Mouse (Mus musculus) CH12.LX (cell line): ENCODE data around the gene Mettl24. TPM values are rescaled to one million over a fixed set of nuclear protein-coding genes. Genes with fewer than 3 reads are reported as not detected.
"Not testable (repeated sequence)": the region's sequence is repeated elsewhere in the genome, so short reads cannot be mapped to it uniquely, and the experiment has no call there.

Source experiments
- DNase-seq: peaks from one replicate; pipeline ENCODE4 v3.0.0-alpha.2; 2013; ENCODE audit errors: extremely low read depth
- H3K27ac ChIP-seq: 2 replicates; pipeline ENCODE4 v1.5.1; 2012; ENCODE audit warnings: low read depth, mild to moderate bottlenecking, control low read depth, moderate library complexity; ENCODE audit not compliant: insufficient read depth
- H3K27me3 ChIP-seq: replicated peaks from 2 replicates; pipeline ENCODE3; 2012; ENCODE audit warnings: inconsistent platforms
- H3K36me3 ChIP-seq, 2 experiments: replicated peaks in 1 of 2; 2 replicates each; pipeline versions ENCODE3 to v1.6.1; 2012; ENCODE audit warnings: inconsistent platforms in 1 of 2, low read length in 1 of 2, mild to moderate bottlenecking in 1 of 2, mixed read lengths in 1 of 2, moderate library complexity in 1 of 2; ENCODE audit not compliant: control insufficient read depth in 1 of 2, insufficient read depth in 1 of 2
- H3K4me1 ChIP-seq, 2 experiments: 2 replicates each; pipeline ENCODE4 v1.6.1; 2012; ENCODE audit warnings: inconsistent platforms in 1 of 2, moderate library complexity in 1 of 2; ENCODE audit not compliant: insufficient read depth in 2 of 2, control insufficient read depth in 1 of 2
- H3K4me2 ChIP-seq: 2 replicates; pipeline ENCODE4 v1.6.1; 2012; ENCODE audit warnings: low read depth, mild to moderate bottlenecking, control low read depth; ENCODE audit not compliant: poor library complexity, insufficient read depth, severe bottlenecking
- H3K4me3 ChIP-seq, 3 experiments: fragments of 150-350 bp in 1 of 3; sonication (generic) in 1 of 3; replicated peaks in 1 of 3; 2 replicates each; pipeline versions ENCODE3 to v1.5.1; 2011 to 2012; ENCODE audit warnings: low read depth in 2 of 3, low read length in 2 of 3, mild to moderate bottlenecking in 2 of 3, moderate library complexity in 2 of 3, control low read depth in 1 of 3, improper control_type of control experiment in 1 of 3, inconsistent platforms in 1 of 3, mixed read lengths in 1 of 3; ENCODE audit not compliant: poor library complexity in 1 of 3
- H3K79me2 ChIP-seq: replicated peaks from 2 replicates; pipeline ENCODE4 v1.6.1; 2012; ENCODE audit warnings: mild to moderate bottlenecking, moderate library complexity; ENCODE audit not compliant: control insufficient read depth, poor library complexity, insufficient read depth, severe bottlenecking; ENCODE audit errors: extremely low read depth
- H3K9ac ChIP-seq: 2 replicates; pipeline ENCODE4 v1.6.1; 2012; ENCODE audit warnings: low read depth, mild to moderate bottlenecking, control low read depth, moderate library complexity; ENCODE audit not compliant: insufficient read depth
- H3K9me3 ChIP-seq: replicated peaks from 2 replicates; pipeline ENCODE3; 2012; ENCODE audit warnings: low read length, inconsistent platforms, mixed read lengths
- ETS1 ChIP-seq: conservative IDR thresholded peaks from 2 replicates; pipeline ENCODE4 v1.6.1; 2012; ENCODE audit warnings: low read depth, mild to moderate bottlenecking, inconsistent platforms, low read length, improper control_type of control experiment, moderate library complexity
- IRF4 ChIP-seq: IDR thresholded peaks from 2 replicates; pipeline ENCODE4 v1.6.1; 2014; ENCODE audit warnings: low read depth, mild to moderate bottlenecking, inconsistent platforms, low read length, improper control_type of control experiment
- JUN ChIP-seq: IDR thresholded peaks from 2 replicates; pipeline ENCODE4 v1.6.1; 2011; ENCODE audit warnings: low read depth, mild to moderate bottlenecking, low read length, improper control_type of control experiment, moderate library complexity; ENCODE audit not compliant: insufficient read depth
- MAFK ChIP-seq: IDR thresholded peaks from 2 replicates; pipeline ENCODE4 v1.6.1; 2011; ENCODE audit warnings: low read length, improper control_type of control experiment; ENCODE audit not compliant: insufficient replicate concordance
- MXI1 ChIP-seq: IDR thresholded peaks from 2 replicates; pipeline ENCODE4 v1.6.1; 2011; ENCODE audit warnings: mild to moderate bottlenecking, low read depth, low read length, improper control_type of control experiment
- MYC ChIP-seq: IDR thresholded peaks from 2 replicates; pipeline ENCODE4 v1.6.1; 2011; ENCODE audit warnings: low read depth, mild to moderate bottlenecking, improper control_type of control experiment, low read length
- NELFE ChIP-seq: IDR thresholded peaks from 2 replicates; pipeline ENCODE4 v1.6.1; 2011; ENCODE audit warnings: low read depth, low read length, improper control_type of control experiment
- PAX5 ChIP-seq: IDR thresholded peaks from 2 replicates; pipeline ENCODE4 v1.6.1; 2012; ENCODE audit warnings: low read length, inconsistent platforms, mixed read lengths
- SIN3A ChIP-seq: IDR thresholded peaks from 2 replicates; pipeline ENCODE4 v1.6.1; 2012; ENCODE audit warnings: low read length, improper control_type of control experiment, inconsistent platforms
- ZC3H11A ChIP-seq: IDR thresholded peaks from 2 replicates; pipeline ENCODE4 v1.6.1; 2012; ENCODE audit warnings: low read depth, mild to moderate bottlenecking, inconsistent platforms, low read length, improper control_type of control experiment
- ZMIZ1 ChIP-seq: IDR thresholded peaks from 2 replicates; pipeline ENCODE4 v1.6.1; 2012; ENCODE audit warnings: low read depth, mild to moderate bottlenecking, inconsistent platforms, low read length, improper control_type of control experiment
- dilution Hi-C: fragments of 300-500 bp; cut with MboI; formaldehyde crosslinking; loops from 2 replicates; pipeline ENCODE4 v1.14.3; 2020; ENCODE audit warnings: low sequenced_read_pairs; ENCODE audit not compliant: extremely low pct_unique_long_range_greater_than_20kb, extremely low pct_ligation_motif_present
- in situ Hi-C: fragments of 300-500 bp; cut with MboI; formaldehyde crosslinking; loops from 3 replicates; pipeline ENCODE4 v1.14.3; 2019; ENCODE audit warnings: low sequenced_read_pairs, low pct_ligation_motif_present, low pct_unique_long_range_greater_than_20kb, mixed read lengths
- polyA plus RNA-seq: library from polyadenylated mRNA; unstranded; fragments of >175 nt; gene quantifications from 2 replicates; pipeline ENCODE4 v1.2.1, GENCODE M21; 2012; ENCODE audit warnings: low read depth; ENCODE audit not compliant: insufficient read length
- total RNA-seq, 2 experiments: library from RNA; depleted of rRNA; stranded (reverse); fragments of 300-350 nt in 1 of 2; fragments of >200 nt in 1 of 2; gene quantifications; 2 replicates each; pipeline ENCODE4 v1.2.3; 2012 to 2014

Mettl24 gene
- total and polyA plus RNA-seq, 3 experiments: not detected

- Histone ChIP-seq H3K4me3 (no peak overlapping the region), H3K27me3 (no peaks in the 10 kb centered on the region), H3K79me2 (no peaks in the 10 kb centered on the region), H3K9me3 (no peaks in the 10 kb centered on the region), H3K4me2 (no peak overlapping the region), H3K27ac (no peak overlapping the region), H3K4me1 (peaks cover 0 to 5% of the 10 kb centered on the region in 2 experiments; a peak in 1 of 4 replicates), H3K9ac (no peak overlapping the region), H3K36me3 (no peaks in the 10 kb centered on the region)
- dilution Hi-C loops (no loop called here), in situ Hi-C loops (no loop called here)
- TF ChIP-seq JUN (no peak), ETS1 (no peak), ZC3H11A (no peak), ZMIZ1 (no peak), PAX5 (no peak), MXI1 (no peak), IRF4 (no peak), NELFE (no peak), SIN3A (no peak), MAFK (no peak), MYC (no peak)
- no peak for DNase-seq
These were observed 75.3 kb downstream of the Mettl24 start for GRCm38 (mm10) chr10:40758171-40759010.

GRCm38 (mm10) chr10:40759391-40760194, 76.5 kb downstream of the Mettl24 start:
- H3K4me1 ChIP-seq, H3K4me3 ChIP-seq, DNase-seq, H3K9ac ChIP-seq, H3K79me2 ChIP-seq, H3K27ac ChIP-seq, H3K9me3 ChIP-seq, H3K36me3 ChIP-seq, H3K27me3 ChIP-seq, H3K4me2 ChIP-seq, dilution Hi-C loops, in situ Hi-C loops: not testable (repeated sequence)
